Comparison of ENCODE assay signal across 22 mouse cellular contexts in genomic region chr9:25590740-25591139, GRCm38 (mm10).
A peak's percentile ranks its signal among the peaks of the same experiment; 100 is the strongest.
DNase-seq lines count a peak whose midpoint lies in the region; ATAC-seq lines count a peak whose summit lies in the region.
"Had no signal": no experiment of that assay in that cellular context is flagged by ENCODE, and none has a peak within 500 bp of the region (broad histone marks: within the 10 kb centered on the region; RNA-seq: fewer than 3 reads in every experiment).

No protein-coding gene starts in this region.

- no peak for DNase-seq in liver, embryonic 11.5 days (ENCODE audit: low spot score)
- DNase-seq in limb, embryonic 10.5 days (ENCODE audit: low spot score), result peak; percentile 2
- no peak for DNase-seq in midbrain, embryonic 14.5 days
- no peak for DNase-seq in forebrain, embryonic 10.5 days (ENCODE audit: extremely low spot score, low spot score)
- DNase-seq in adrenal gland, adult 18-20 months (ENCODE audit: low spot score in 2 of 2), result no peak
- DNase-seq: adrenal gland, adult 8-10 months; cerebellum, adult 11 months; cerebellum, postnatal 10 days; kidney, adult 2 months; kidney, postnatal 36 days; lung, adult 18-20 months; lung, postnatal 14 days; thymus, adult 2 months had no signal

- H3K9ac ChIP-seq in liver, embryonic 11.5 days (ENCODE audit: low read depth, low read length), result no peak overlapping the region
- no peak overlapping the region for H3K9ac ChIP-seq in liver, embryonic 12.5 days
- H3K9ac ChIP-seq in midbrain, embryonic 14.5 days (replicated peaks; ENCODE audit: low read length), result no peak overlapping the region
- H3K9ac ChIP-seq: embryonic facial prominence, embryonic 13.5 days; forebrain, embryonic 15.5 days; hindbrain, embryonic 14.5 days; midbrain, embryonic 13.5 days had no signal

- H3K27ac ChIP-seq in liver, embryonic 11.5 days (ENCODE audit: low read depth, low read length), result no peak overlapping the region
- H3K27ac ChIP-seq in liver, embryonic 12.5 days, result no peak overlapping the region
- H3K27ac ChIP-seq in brown adipose tissue, adult 24 weeks (replicated peaks; ENCODE audit: low read depth, low read length), result peak overlapping the region; percentile 55; the same call in 1 of the 2 replicates
- peak overlapping the region; percentile 61 for H3K27ac ChIP-seq in limb, embryonic 10.5 days
- no peak overlapping the region for H3K27ac ChIP-seq in midbrain, embryonic 14.5 days (replicated peaks; ENCODE audit: low read depth, low read length)
- H3K27ac ChIP-seq in forebrain, embryonic 10.5 days, result no peak overlapping the region
- H3K27ac ChIP-seq: embryonic facial prominence, embryonic 13.5 days; forebrain, embryonic 15.5 days; heart, embryonic 13.5 days; hindbrain, embryonic 14.5 days; midbrain, embryonic 13.5 days had no signal

- peak; percentile 22; the same call in 1 of the 2 replicates for ATAC-seq in liver, embryonic 11.5 days (replicated peaks; ENCODE audit: low FRiP score)
- ATAC-seq in liver, embryonic 12.5 days, result no peak
- ATAC-seq in midbrain, embryonic 14.5 days (ENCODE audit: low FRiP score, low TSS enrichment), result no peak

- WGBS in liver, embryonic 11.5 days, result 17% methylated on average over 4 of the region's 4 CpGs
- 15% methylated on average over 4 of the region's 4 CpGs for WGBS in liver, embryonic 12.5 days (ENCODE audit: insufficient replicate concordance)
- WGBS in limb, embryonic 10.5 days, result 43% methylated on average over 4 of the region's 4 CpGs
- WGBS in midbrain, embryonic 14.5 days, result 58% methylated on average over 4 of the region's 4 CpGs
- 58% methylated on average over 4 of the region's 4 CpGs for WGBS in forebrain, embryonic 10.5 days

- H3K4me3 ChIP-seq in liver, embryonic 11.5 days (ENCODE audit: low read depth, low read length), result no peak overlapping the region
- H3K4me3 ChIP-seq in liver, embryonic 12.5 days, result no peak overlapping the region
- H3K4me3 ChIP-seq in brown adipose tissue, adult 24 weeks (ENCODE audit: insufficient read depth, low read depth, low read length), result no peak overlapping the region
- H3K4me3 ChIP-seq in limb, embryonic 10.5 days, result no peak overlapping the region
- H3K4me3 ChIP-seq in midbrain, embryonic 14.5 days (replicated peaks; ENCODE audit: low read depth, low read length), result no peak overlapping the region
- H3K4me3 ChIP-seq in forebrain, embryonic 10.5 days, result no peak overlapping the region
- H3K4me3 ChIP-seq: embryonic facial prominence, embryonic 13.5 days; forebrain, embryonic 15.5 days; heart, embryonic 13.5 days; midbrain, embryonic 13.5 days; myocyte had no signal

- H3K9me3 ChIP-seq in liver, embryonic 11.5 days (ENCODE audit: control insufficient read depth, low read length), result no peaks in the 10 kb centered on the region
- no peaks in the 10 kb centered on the region for H3K9me3 ChIP-seq in liver, embryonic 12.5 days (replicated peaks)
- no peaks in the 10 kb centered on the region for H3K9me3 ChIP-seq in limb, embryonic 10.5 days (replicated peaks)
- H3K9me3 ChIP-seq in midbrain, embryonic 14.5 days (ENCODE audit: control insufficient read depth, low read length), result no peaks in the 10 kb centered on the region
- H3K9me3 ChIP-seq in forebrain, embryonic 10.5 days, result no peaks in the 10 kb centered on the region
- H3K9me3 ChIP-seq: embryonic facial prominence, embryonic 13.5 days; forebrain, embryonic 15.5 days; G1E; heart, embryonic 13.5 days; midbrain, embryonic 13.5 days had no signal

- no peaks in the 10 kb centered on the region for H3K36me3 ChIP-seq in liver, embryonic 11.5 days (ENCODE audit: control insufficient read depth, insufficient read depth, low read length)
- H3K36me3 ChIP-seq in liver, embryonic 12.5 days, result no peaks in the 10 kb centered on the region
- peaks cover 17% of the 10 kb centered on the region for H3K36me3 ChIP-seq in limb, embryonic 10.5 days
- H3K36me3 ChIP-seq in midbrain, embryonic 14.5 days (ENCODE audit: control insufficient read depth, insufficient read depth, low read length), result no peaks in the 10 kb centered on the region
- peaks cover 7% of the 10 kb centered on the region; the same call in 1 of the 2 replicates for H3K36me3 ChIP-seq in forebrain, embryonic 10.5 days (replicated peaks)
- H3K36me3 ChIP-seq: forebrain, embryonic 15.5 days; G1E; midbrain, embryonic 13.5 days had no signal

- no peaks in the 10 kb centered on the region for H3K27me3 ChIP-seq in liver, embryonic 11.5 days (replicated peaks; ENCODE audit: control insufficient read depth, insufficient read depth, low read length)
- no peaks in the 10 kb centered on the region for H3K27me3 ChIP-seq in liver, embryonic 12.5 days (replicated peaks)
- H3K27me3 ChIP-seq in limb, embryonic 10.5 days (ENCODE audit: low read depth, poor library complexity, severe bottlenecking), result no peaks in the 10 kb centered on the region
- no peaks in the 10 kb centered on the region for H3K27me3 ChIP-seq in midbrain, embryonic 14.5 days (ENCODE audit: control insufficient read depth, insufficient read depth, low read length)
- no peaks in the 10 kb centered on the region for H3K27me3 ChIP-seq in forebrain, embryonic 10.5 days (ENCODE audit: poor library complexity, severe bottlenecking)
- H3K27me3 ChIP-seq: embryonic facial prominence, embryonic 13.5 days; forebrain, embryonic 15.5 days; heart, embryonic 13.5 days; midbrain, embryonic 13.5 days had no signal

- peaks cover 14% of the 10 kb centered on the region for H3K4me1 ChIP-seq in liver, embryonic 11.5 days (replicated peaks; ENCODE audit: control insufficient read depth, insufficient read depth, low read length)
- H3K4me1 ChIP-seq in liver, embryonic 12.5 days, result peaks cover 19% of the 10 kb centered on the region
- H3K4me1 ChIP-seq in brown adipose tissue, adult 24 weeks (ENCODE audit: control insufficient read depth, insufficient read depth, insufficient read length, low read length), result peaks cover 11% of the 10 kb centered on the region
- H3K4me1 ChIP-seq in limb, embryonic 10.5 days, result peaks cover 19% of the 10 kb centered on the region
- H3K4me1 ChIP-seq in midbrain, embryonic 14.5 days (ENCODE audit: control insufficient read depth, insufficient read depth, low read length), result no peaks in the 10 kb centered on the region
- peaks cover 18% of the 10 kb centered on the region for H3K4me1 ChIP-seq in forebrain, embryonic 10.5 days

- H3K4me2 ChIP-seq in liver, embryonic 11.5 days, result no peak overlapping the region
- no peak overlapping the region for H3K4me2 ChIP-seq in liver, embryonic 12.5 days
- no peak overlapping the region for H3K4me2 ChIP-seq in midbrain, embryonic 14.5 days (ENCODE audit: low read length)
- H3K4me2 ChIP-seq: embryonic facial prominence, embryonic 13.5 days; forebrain, embryonic 15.5 days; heart, embryonic 13.5 days; hindbrain, embryonic 14.5 days; midbrain, embryonic 13.5 days had no signal

Comparison
In these comparisons a context has a peak if more than half of its experiments do, and no peak if none do; other contexts are left out.
1. H3K27ac ChIP-seq: peak in brown adipose tissue, adult 24 weeks (single experiment) and limb, embryonic 10.5 days (single experiment); none in liver, embryonic 11.5 days (single experiment), liver, embryonic 12.5 days (single experiment), midbrain, embryonic 14.5 days (single experiment) and forebrain, embryonic 10.5 days (single experiment).